In the genomic region with DNA sequence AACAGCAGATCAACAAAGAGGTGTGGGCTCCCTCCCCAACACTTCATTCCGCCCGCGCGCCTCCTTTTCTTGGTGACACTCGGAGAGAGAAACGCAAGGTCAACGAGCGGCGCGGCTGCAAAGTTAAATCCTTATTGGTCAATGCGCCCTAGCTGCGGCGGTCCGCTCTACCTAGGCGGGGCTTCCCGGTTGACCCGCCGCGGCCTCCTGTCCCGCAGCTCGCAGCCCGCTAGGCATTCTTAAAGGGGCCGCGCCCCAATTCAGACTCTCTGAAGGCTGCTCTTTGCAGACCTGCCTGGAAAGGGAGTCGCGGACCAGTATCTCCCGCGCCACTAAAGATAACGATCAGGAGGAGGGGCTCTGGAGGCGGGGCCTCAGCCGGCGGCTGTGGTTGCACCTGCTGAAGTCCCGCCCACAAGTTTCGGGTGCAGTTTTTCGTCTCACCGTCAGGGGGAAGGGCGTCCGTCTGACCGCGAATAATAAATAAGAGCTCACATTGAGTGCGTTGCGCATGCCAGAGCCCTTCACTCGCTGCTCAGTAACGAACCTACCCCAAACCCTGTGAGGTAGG, we compare ENCODE assay signal across 8 mouse cellular contexts. TPM values are rescaled to one million over a fixed set of nuclear protein-coding genes. Genes with fewer than 3 reads are reported as not detected.
DNase-seq lines count a peak whose midpoint lies in the region; ATAC-seq and TF ChIP-seq lines count a peak whose summit lies in the region.

No protein-coding gene starts in this region.

- H3K27me3 ChIP-seq in Patski = no peaks in the 10 kb centered on the region
- peaks cover 43% of the 10 kb centered on the region for H3K27me3 ChIP-seq in hindbrain, embryonic 13.5 days

- DNase-seq in Patski (ENCODE audit: low read depth, low spot score) = peak; percentile 73
- DNase-seq in cerebellum, postnatal 14 days = peak; percentile 97
- DNase-seq in frontal cortex, postnatal 14 days (ENCODE audit: low spot score in 2 of 2) = peak; percentile 94 to 95
- peak; percentile 87 to 93 for DNase-seq in layer of hippocampus, postnatal 25 days (ENCODE audit: extremely low spot score in 1 of 2, low spot score in 1 of 2)
- DNase-seq in lung, postnatal 25 days (ENCODE audit: low spot score) = peak; percentile 97
- peak; percentile 98 for DNase-seq in retina, embryonic 14.5 days (ENCODE audit: low spot score)
- peak; percentile 98 for DNase-seq in thymus, postnatal 4 days

- POLR2A ChIA-PET in Patski (lab: Charles Lee) = no interaction called here

- CTCF ChIA-PET in Patski (lab: Charles Lee) = interaction anchor here (1.1 kb wide), 3 partner anchors 11 to 216 kb away, joined by 3 to 5 read pairs (median 3); a partner anchor contains a TSS

- peak overlapping the region; percentile 85 for H3K9ac ChIP-seq in hindbrain, embryonic 13.5 days

- TF ChIP-seq CTCF in Patski (IDR thresholded peaks at IDR 0.05) = no peak

- no peaks in the 10 kb centered on the region for H3K9me3 ChIP-seq in hindbrain, embryonic 13.5 days

- H3K36me3 ChIP-seq in hindbrain, embryonic 13.5 days = peaks cover 17% of the 10 kb centered on the region

- under 1% methylated on average over 44 of the region's 44 CpGs for WGBS in hindbrain, embryonic 13.5 days

- ATAC-seq in Patski = peak; percentile 88
- ATAC-seq in hindbrain, embryonic 13.5 days (ENCODE audit: low FRiP score) = peak; percentile 92

- peaks cover 25% of the 10 kb centered on the region for H3K4me1 ChIP-seq in hindbrain, embryonic 13.5 days (replicated peaks)

- peak overlapping the region; percentile 84 for H3K4me3 ChIP-seq in hindbrain, embryonic 13.5 days

- in situ Hi-C loops in Patski (cut with MboI; ENCODE audit: low pct_unique_long_range_greater_than_20kb) = loop anchor here (5.0 kb wide), 1 partner anchor 63 kb away; a partner anchor contains a TSS

- H3K27ac ChIP-seq in hindbrain, embryonic 13.5 days = peak overlapping the region; percentile 85

- peak overlapping the region; percentile 66 for H3K4me2 ChIP-seq in hindbrain, embryonic 13.5 days

RNA-seq across cellular contexts. Expression of a gene that starts 0.7 kb away (rescaled TPM):
- 111 TPM for polyA plus RNA-seq in Patski (2021)
- 26.5 and 27.6 TPM in 2 replicates for polyA plus RNA-seq in hindbrain, embryonic 13.5 days (2015; fragmentation: Nextera tagmentation; extraction: Ambion mirVana)
- 100 to 1,000 TPM; 351 to 373 TPM for total RNA-seq in layer of hippocampus, postnatal 25 days (2021)

RNA-seq across cellular contexts. Expression of a gene that starts 1.4 kb away (rescaled TPM):
- polyA plus RNA-seq in Patski (2021) = 31.4 TPM
- 2.9 TPM in 2 replicates for polyA plus RNA-seq in hindbrain, embryonic 13.5 days (2015; fragmentation: Nextera tagmentation; extraction: Ambion mirVana)
- under 1 TPM in 1 of 2 experiments, not detected in 1; 0.99 TPM for total RNA-seq in layer of hippocampus, postnatal 25 days (2021)

RNA-seq across cellular contexts. Expression of a gene that starts 18.0 kb away (rescaled TPM):
- 2.7 TPM for polyA plus RNA-seq in Patski (2021)
- polyA plus RNA-seq in hindbrain, embryonic 13.5 days (2015; fragmentation: Nextera tagmentation; extraction: Ambion mirVana) = 4.0 and 4.3 TPM in 2 replicates
- 1 to 10 TPM in 1 of 2 experiments, under 1 TPM in 1; 0.47 to 2.0 TPM for total RNA-seq in layer of hippocampus, postnatal 25 days (2021)

RNA-seq across cellular contexts. Expression of a gene that starts 18.9 kb away (rescaled TPM):
- polyA plus RNA-seq in Patski (2021) = not detected
- not detected in 2 replicates for polyA plus RNA-seq in hindbrain, embryonic 13.5 days (2015; fragmentation: Nextera tagmentation; extraction: Ambion mirVana)
- under 1 TPM in 1 of 2 experiments, not detected in 1; 0.22 TPM for total RNA-seq in layer of hippocampus, postnatal 25 days (2021)

RNA-seq across cellular contexts. Expression of a gene that starts 27.3 kb away (rescaled TPM):
- polyA plus RNA-seq in Patski (2021) = 0.10 TPM
- polyA plus RNA-seq in hindbrain, embryonic 13.5 days (2015; fragmentation: Nextera tagmentation; extraction: Ambion mirVana) = 314 and 346 TPM in 2 replicates
- total RNA-seq in layer of hippocampus, postnatal 25 days (2021) = 100 to 1,000 TPM; 633 to 647 TPM

Comparison
In these comparisons a context has a peak if more than half of its experiments do, and no peak if none do; other contexts are left out.
1. Peak in every context shown above with its lines: DNase-seq, ATAC-seq, H3K4me3 ChIP-seq and H3K27ac ChIP-seq.